Mouse (Mus musculus) gastrocnemius, adult 18-20 months (tissue): ENCODE measurements around the gene Artn. TPM values are rescaled to one million over a fixed set of nuclear protein-coding genes. Genes with fewer than 3 reads are reported as not detected.

Experiments
- DNase-seq: peaks from one replicate; pipeline ENCODE4 v3.0.0; 2021; ENCODE audit warnings: low spot score
- long read RNA-seq, 2 experiments: library from polyadenylated mRNA; stranded (forward); transcript quantifications; one replicate each; pipeline ENCODE4 v2.0.0; 2021
- total RNA-seq, 2 experiments: library from RNA; stranded (reverse); gene quantifications; 2 replicates each; pipeline ENCODE4 v1.2.3; 2021

The Artn gene
- total RNA-seq: under 1 TPM; 0.19 to 0.27 TPM
- long read RNA-seq, experiment 1: 0 reads
- long read RNA-seq, experiment 2: 0 reads

DNA sequence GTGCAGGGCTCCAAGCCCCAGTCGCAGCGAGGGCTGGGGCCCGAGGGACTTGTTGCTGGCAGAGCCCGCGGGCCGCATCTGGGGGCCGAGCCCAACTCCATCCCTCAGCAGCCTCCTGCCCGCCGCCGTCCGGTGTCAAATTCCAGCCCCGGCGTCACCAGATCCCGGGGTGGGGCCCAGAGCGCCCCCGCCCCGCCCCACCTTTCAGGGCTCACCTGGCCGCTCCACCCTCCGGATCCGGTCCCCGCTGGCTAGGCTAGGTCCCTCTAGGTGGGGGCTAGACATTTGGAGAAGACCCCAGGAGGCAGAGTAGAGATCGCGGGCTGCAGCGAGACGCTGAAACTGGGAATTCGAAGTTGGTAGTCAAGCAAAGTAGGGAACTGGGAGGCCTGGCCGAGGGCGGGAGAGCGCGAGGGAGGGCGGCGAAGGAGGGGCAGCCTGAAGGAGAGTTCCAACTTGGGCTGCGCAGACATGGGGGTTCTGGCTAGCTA lies at the start of gene Artn:
Artn (minus strand) TSS at position 373 of the 491 bp plus-strand sequence.
- peak; percentile 35 for DNase-seq

- DNase-seq: no peak
Observed at GRCm38 (mm10) chr4:117979181-117979580, 49.6 kb upstream of the Artn start.

DNA sequence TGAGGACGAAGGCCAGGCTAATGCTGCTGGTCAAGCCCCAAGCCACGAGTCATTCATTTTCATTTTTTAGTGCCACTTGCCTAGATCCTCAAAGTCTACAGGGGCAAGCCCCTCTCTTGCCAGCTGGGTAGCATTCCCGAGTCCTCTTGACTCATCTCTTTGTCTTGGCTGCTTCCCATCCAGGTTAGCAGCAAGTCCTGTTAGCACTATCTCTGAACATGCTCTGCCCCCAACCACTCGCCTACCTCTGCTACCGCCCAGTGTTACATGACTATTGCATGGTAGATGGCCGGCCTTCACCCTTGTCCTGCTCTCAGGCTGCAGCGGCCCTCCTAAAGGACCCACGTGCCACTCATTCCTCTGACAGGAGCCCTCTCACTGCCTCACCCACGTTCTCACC lies 48.7 kb upstream of the Artn start:
- no peak for DNase-seq

DNA sequence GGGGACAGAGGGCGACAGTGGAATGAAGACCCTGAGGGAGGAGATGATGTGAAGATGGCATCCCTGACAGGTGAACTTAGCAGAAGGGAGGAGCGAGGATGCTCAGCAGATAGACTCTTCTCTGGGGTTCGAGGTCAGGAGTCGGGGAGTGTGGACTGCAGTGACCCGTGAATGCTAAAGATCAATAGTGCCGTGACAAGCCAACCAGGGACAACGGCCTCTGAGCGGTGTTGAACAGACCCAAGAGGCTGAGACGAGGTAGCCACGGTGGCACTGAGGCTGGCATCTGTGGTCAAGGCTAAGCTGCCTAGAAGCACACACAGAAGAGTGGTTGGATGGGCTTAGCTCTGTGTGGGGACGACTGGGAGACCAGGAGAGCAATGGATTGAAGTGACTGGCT lies 48.3 kb upstream of the Artn start:
- no peak for DNase-seq

DNA sequence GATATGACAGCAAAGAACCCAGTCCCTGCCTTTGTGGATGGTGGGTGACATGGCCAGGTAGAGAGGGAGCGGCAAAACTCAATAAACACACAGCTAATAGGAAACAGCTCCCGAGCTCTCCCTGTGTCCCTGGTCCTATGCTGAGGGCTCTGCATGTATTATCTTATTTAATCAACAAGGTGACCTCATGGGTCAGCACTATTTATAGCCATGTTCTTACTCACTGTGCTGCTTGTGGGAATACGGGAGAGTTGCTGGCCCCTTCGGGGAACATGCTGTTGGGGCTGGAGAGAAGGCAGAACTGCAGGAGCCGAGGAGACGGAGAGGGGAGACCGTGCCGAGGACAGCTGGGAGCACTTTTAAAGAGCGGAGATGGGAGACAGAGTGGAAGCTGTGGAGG lies 47.8 kb upstream of the Artn start:
- DNase-seq: no peak

DNA sequence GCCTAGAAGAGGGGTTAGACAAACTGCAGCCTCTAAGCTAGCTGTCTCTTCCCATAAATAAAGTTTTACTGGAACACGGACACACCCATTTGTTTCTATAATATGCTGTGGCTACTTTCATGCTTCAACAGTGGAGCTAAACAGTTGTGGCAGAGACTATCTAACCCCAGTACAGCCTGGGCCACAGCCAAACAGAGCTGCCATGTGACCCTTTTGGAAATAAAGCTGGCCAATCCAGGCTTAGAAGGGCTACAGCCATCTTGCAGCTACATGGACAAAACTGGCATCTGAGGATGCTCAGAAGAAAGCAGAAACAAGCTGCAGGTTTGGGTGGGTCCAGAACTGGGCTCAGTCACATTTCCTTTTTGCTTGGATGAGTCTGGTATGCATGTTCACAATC lies 46.3 kb upstream of the Artn start:
- DNase-seq: no peak

DNA sequence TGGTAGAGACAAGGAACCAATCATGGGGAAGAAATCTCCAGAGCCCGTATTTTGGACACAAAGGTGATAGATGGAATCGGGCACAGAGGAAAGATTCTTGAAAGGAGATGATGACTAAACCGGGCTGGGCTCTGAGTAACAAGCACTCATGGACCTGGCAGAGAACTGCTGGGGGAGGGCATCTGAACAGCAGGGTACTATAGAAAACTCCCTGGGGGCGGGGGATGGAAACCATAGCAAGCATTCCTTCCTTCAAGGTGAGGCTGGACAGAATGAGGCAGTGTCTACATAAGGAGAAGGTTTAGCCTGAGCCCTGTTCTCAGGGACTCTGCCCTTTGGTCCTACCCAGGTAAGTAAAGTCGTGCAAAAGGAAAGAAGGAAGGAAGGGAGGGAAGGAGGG lies 45.2 kb upstream of the Artn start:
- no peak for DNase-seq

GRCm38 (mm10) chr4:117972999-117973398 lies 43.4 kb upstream of the Artn start:
- DNase-seq: no peak

DNA sequence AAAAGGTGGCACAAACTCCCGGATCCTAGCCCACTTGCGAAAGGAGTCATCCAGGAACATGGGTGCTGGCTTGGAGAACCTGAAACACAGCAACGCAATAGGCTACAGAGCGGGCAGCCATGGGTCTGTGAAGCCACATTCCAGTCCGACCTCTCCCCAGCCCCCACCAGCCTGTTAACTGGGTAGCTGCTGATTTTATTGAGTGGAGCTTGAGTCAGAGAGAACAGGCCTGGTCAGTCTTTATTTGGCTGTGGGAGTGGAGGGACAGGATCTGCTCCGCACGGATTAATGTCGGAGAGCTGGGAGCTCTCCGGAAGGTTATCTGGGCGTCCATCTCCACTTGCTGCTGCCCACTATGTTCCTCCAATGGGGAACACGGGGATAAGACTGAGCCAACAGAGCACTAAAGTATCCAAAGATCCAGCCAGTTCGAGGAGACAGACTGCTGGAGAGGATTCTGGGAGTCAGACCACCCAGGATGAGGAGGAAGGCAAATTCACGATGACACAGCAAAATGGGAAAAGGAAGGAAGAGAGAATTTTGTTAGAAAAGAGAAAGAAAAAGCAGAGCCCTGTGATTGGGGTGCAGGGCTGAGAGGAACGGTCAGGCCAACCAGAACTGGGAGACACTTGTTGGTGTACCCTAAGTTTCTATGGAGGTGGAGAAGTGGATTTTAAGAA lies 34.9 kb upstream of the Artn start:
- DNase-seq: no peak

DNA sequence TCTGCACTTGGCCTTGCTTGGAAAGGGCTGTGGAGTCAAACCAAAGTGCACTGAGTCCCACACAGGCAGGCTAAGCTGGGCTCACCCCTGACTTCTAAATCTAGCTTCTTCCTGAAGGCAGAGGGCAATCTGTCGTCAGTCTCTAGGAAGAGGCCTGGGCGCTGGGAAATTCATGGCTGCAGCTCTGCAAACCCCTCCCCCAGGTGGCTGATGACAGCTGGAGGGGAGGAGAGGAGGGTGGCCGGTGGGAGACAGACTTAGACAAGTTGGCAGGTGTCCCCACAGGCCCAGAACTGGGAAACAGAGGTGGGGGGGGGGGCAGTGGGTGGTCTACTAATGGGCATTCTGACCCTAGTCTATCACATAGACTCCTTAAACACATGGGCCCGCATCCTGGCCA lies 27.9 kb upstream of the Artn start:
- no peak for DNase-seq

GRCm38 (mm10) chr4:117947493-117947892 lies 17.9 kb upstream of the Artn start:
- DNase-seq: no peak

- DNase-seq: no peak
Observed at GRCm38 (mm10) chr4:117946639-117947305, 17.2 kb upstream of the Artn start.

GRCm38 (mm10) chr4:117943317-117943716 lies 13.8 kb upstream of the Artn start:
- no peak for DNase-seq

DNA sequence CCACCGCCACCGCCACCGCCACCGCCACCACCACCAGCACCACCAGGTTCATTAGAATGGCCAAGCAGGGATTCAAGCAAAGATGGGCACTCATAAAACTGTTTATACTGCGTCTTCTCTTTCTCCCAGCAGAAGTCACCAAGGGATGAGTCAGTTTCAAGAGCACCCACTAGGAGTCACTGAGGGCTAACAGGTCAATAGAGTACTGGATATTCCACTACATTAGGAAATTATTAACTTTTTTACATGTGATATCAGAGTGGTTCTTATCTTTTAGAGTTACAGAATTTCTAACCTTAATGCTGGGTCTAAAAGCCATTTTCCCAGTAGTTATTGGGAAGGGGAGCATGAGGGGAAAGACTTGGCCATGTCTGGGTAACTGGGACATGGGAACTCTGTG lies 7.4 kb upstream of the Artn start:
- DNase-seq: no peak

DNA sequence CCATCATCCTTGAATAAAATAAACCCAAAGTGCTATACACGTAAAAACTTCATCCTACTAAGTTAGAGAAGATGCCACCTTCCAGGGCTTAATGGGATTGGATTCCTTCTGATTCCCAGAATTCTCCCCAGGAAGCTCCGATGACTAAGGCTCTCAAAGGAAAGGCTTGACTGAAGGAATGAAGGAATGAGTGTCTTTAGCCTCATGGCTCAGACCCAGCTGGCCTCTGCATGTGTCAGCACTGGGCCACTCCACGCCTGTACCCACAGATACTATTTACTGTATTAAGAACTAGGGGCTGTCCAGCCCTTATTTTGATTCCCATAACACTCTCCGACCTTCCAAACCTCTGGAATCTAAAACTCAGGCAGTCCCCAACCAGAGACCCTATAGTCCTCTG lies 4.5 kb upstream of the Artn start:
- DNase-seq: no peak

DNA sequence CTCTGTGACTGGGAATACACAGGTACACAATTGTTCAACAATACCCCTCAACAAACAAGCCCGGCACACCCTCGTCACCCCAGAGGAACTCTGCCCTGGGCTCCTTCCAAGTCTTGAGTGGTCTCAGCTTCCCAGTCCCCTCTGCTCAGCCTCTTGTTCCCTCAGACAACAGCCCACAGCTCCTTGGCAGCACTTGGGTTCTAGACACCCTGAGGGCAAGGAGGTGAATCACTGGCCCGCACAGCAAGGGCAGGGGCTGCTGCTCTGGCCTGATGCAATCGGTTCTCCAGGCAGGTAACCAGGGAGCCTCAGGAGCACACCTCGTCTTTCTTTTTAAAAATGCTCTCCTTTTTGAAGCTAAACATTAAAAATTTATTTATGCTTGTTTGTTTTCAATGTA lies 3.7 kb upstream of the Artn start:
- DNase-seq: no peak

DNA sequence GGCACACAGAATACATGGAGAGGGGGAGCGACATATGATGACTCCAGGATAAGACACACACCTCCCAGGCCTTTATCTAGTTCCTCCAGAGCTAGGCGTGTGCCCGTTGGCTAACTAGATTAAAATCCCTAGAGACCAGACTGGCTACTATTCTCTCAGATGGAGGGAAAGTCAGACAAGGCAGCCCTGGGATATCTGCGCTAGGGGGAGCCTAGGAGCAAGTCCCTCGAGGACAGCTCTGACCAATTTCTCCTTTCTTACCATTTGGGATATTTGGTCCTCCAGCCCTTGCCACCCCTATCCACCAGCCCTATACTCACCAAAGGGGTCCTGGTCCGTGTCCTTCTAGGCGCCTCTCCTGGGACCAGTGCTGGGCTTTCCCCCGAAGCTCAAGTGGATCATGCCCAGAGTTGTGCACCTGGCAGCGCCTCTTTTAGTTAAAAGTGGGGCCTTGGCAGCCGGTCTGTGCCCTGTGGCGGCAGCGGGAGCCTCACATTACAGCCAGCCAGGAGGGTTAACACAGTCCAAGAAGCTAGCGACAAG lies 793 bp downstream of the Artn start:
- peak; percentile 68 for DNase-seq

DNA sequence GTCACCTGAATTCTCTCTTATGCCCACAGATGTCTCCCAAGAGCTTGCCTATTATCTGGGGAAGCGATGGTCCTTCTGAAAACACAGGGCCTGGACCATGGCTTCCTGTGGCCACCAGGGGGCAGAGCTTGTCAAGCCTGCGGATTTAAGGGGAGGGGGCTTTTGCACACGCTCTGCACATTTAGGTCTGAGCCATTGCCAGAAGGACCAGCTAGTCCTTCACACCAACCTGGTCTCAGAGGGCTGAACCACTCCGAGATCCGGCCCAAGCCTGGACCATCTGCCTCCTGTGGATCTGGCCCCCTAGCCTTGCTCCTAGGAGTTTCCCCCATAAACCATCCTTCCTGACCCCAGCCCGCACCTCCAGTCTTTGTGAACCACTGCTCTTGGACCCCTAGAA lies 1.3 kb downstream of the Artn start:
- DNase-seq: no peak

DNA sequence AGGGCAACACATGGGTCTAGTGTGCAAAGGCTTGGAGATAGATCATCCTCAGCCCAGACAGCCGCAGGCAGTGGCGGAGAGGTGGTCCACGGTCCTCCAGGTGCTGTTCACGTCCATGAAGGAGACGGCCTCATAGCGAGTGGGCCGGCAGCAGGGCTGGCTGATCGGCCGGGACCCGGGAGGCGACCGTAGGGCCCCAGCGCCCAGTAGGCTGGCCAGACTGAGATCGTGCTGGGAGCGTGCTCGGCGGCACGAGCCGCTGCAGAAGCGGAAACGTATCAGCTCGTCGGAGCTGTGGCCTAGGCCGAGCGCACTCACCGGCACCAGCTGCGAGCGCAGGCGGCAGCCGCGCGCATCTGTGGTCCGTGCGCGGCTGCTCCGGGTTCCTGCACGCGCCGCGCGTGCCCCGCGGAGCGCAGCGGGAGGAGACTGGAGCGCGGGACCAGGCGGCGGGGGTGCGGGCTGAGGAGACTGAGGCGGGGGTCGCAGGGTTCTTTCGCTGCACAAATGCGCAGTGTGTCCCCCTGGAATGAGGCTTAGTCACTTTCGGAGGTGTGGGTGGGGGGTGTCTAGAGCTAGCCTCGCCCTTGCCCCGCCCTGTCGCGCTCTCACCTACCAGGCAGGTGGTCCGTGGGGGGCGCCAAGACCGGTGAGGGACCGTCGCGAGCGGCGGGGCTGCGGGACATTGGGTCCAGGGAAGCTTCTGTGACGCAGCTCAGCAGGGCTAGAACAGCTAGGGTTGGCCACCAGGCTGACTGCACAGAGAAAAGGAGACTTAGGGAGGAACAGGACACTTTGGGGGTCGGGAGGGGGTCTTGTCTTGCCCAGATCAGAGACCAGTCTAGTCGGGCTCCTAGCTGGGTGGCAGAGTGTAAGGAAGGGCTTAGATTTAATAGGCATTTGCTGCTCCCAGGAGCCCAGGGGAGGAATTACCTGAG lies 2.7 kb downstream of the Artn start:
- DNase-seq: no peak

DNA sequence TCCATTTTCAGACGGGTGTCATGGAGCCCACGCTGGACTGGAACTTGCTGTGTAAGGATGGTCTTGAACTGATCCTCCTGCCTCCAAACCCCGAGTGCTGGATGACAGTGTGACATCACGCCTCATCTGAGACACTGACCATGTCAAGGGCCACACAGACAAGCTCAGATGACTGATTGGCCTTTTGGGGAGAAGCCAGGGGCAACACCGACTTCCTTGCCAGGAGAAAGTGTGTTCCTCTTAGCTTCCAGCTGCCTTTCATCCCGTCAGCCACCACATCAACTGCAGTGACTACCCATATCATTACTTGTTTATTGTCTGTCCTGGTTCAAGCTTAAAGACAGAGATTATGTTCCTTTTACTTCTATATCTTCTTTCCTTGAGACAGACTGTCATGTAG lies 4.6 kb downstream of the Artn start:
- no peak for DNase-seq

DNA sequence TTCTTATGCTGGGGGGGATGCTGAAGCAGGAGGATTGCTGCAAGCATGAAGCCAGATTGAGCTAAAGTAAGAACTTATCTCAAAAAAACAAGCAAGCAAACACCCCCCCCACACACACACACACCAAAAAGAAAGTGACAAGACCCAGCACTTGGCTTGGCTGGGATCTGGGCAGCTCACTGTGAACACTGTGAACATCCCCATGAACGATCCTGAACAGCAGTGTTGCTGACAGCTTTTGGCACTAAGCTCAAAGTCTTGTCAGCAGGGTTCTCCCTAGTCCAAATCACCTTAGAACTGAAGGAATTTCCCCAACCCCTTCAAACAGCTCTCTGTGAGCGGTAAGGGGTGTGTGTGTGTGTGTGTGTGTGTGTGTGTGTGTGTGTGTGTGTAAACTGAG lies 6.1 kb downstream of the Artn start:
- DNase-seq: no peak

DNA sequence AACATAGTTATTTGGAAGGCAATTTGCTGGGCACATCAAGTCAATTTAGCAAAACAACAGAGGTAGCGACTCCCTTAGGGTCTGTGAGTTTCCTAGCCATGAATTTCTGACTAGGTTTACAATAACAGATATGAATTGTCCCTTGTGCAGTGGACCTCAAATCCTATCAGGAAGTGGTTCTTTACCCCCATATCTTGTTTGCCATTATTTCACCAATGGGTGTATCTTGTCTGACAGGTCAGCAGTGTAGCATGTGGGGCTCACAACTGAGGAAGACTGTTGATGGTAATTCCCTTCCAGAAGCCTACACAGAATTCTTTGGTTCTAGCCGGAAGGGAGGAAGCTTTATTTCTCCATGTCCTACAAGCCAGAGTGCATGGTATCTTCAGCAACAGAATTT lies 8.2 kb downstream of the Artn start:
- no peak for DNase-seq
